Mouse (Mus musculus): Measurements from ENCODE around the gene Cad.

Gene Cad

DNA sequence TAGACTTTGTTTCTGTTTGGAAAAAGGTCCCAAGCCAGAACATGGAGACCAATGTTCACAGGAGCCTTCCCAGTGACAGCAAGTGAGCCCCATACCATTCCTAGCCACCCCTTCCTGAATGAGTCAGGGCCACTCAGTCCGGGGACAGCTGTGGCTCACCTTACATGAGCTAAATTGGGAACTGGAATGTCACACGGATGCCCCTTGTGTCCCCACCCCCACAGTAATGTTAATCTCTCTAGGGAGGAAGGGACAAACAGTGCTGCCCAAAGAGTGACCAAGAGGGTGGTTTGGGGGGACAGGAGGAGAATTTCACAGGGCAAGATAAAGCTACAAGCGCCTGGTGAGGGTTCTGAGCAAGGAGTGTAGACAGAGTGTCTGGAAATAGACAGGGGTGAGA lies 61.8 kb downstream of the Cad start, which contains the start of gene Trim54:
TSS of gene Trim54 (plus strand) at position 359 of the 400 bp plus-strand sequence.
- DNase-seq = no peak

GRCm38 (mm10) chr5:31116912-31117311 lies 62.3 kb downstream of the Cad start:
- DNase-seq = no peak

DNA sequence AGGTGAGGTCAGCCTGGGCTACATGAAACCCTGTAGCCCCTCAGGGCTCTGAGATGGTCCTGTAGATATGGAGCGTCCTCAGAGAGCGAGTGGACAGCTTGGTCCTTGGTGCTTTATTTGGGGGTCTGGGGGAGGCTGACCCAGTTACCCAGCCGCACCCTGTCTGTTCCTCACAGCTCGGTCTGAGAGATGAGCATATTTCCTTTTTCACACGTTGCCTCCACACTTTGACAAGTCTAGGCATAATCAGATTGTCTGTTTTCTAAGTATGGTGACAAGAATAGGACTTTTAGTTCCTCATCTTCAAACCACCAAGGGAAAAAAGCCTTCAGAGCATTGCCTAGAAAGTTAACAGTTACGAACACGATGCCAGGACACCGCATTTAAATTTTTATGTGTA lies 66.5 kb downstream of the Cad start:
- no peak for DNase-seq

DNA sequence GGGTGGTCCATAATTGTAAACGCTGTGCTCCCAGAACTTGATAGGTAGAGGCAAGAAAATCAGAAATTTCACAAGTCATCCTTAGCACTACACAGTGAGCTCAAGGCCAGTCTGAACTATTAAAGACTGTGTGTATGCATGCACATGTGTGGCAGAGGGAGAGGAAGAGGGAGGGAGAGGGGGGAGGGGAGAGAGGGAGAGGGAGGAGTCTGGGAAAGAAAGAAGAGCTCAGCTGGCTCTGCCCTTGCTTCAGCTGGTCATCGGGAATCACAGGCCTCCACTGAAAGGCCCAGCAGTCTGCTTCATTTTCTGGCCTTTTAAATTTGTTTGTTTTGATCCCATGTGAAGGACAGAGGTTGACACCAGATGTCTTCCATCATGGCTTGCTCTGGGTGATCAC lies 68.9 kb downstream of the Cad start:
- no peak for DNase-seq

- no peak for DNase-seq
Measured at GRCm38 (mm10) chr5:31126050-31126449, 71.5 kb downstream of the Cad start.

Measured in thymus, postnatal 14 days (tissue).